Mouse (Mus musculus) G1E (cell line): ENCODE data around the gene Mrpl43. TPM values are rescaled to one million over a fixed set of nuclear protein-coding genes. Genes with fewer than 3 reads are reported as not detected.
A peak's percentile ranks its signal among the peaks of the same experiment; 100 is the strongest.

Source experiments
- ATAC-seq: 2 replicates; pipeline ENCODE4 v1.8.0; 2016; ENCODE audit warnings: mild to moderate bottlenecking; ENCODE audit not compliant: insufficient number of reproducible peaks, poor library complexity, low FRiP score, severe bottlenecking; ENCODE audit errors: extremely low read depth
- DNase-seq: peaks from one replicate; pipeline ENCODE4 v3.0.0; 2012; ENCODE audit warnings: low spot score
- H3K27me3 ChIP-seq: 2 replicates; pipeline ENCODE4 v1.6.1; 2012; ENCODE audit warnings: mild to moderate bottlenecking, low read length, inconsistent platforms; ENCODE audit not compliant: insufficient read depth
- H3K36me3 ChIP-seq: replicated peaks from 2 replicates; pipeline ENCODE3; 2012; ENCODE audit warnings: mild to moderate bottlenecking, inconsistent platforms
- H3K4me1 ChIP-seq: 2 replicates; pipeline ENCODE4 v1.6.1; 2012; ENCODE audit warnings: low read depth, low read length, inconsistent platforms, mixed read lengths; ENCODE audit not compliant: insufficient read depth
- H3K4me3 ChIP-seq: 2 replicates; pipeline ENCODE4 v1.5.1; 2012; ENCODE audit warnings: low read depth, mild to moderate bottlenecking, inconsistent platforms, low read length, moderate library complexity, mixed read lengths
- H3K9me3 ChIP-seq: replicated peaks from 2 replicates; pipeline ENCODE4 v1.6.1; 2012; ENCODE audit warnings: inconsistent platforms
- CTCF ChIP-seq: IDR thresholded peaks from 2 replicates; pipeline ENCODE4 v1.5.1; 2012; ENCODE audit warnings: low read depth, low read length, inconsistent platforms, mixed read lengths
- GATA1 ChIP-seq: IDR thresholded peaks from 2 replicates; pipeline ENCODE4 v1.6.1; 2012; ENCODE audit warnings: borderline replicate concordance, low read length, inconsistent platforms, mixed read lengths
- GATA2 ChIP-seq: IDR thresholded peaks from 2 replicates; pipeline ENCODE4 v1.6.1; 2012; ENCODE audit warnings: low read depth, low read length, inconsistent platforms, borderline replicate concordance
- POLR2AphosphoS5 ChIP-seq: IDR thresholded peaks from 2 replicates; pipeline ENCODE4 v1.6.1; 2012; ENCODE audit warnings: low read depth, low read length, inconsistent platforms; ENCODE audit not compliant: insufficient replicate concordance
- TAL1 ChIP-seq: conservative IDR thresholded peaks from 2 replicates; pipeline ENCODE4 v1.6.1; 2012; ENCODE audit warnings: low read depth, low read length, inconsistent platforms, mixed read lengths
- polyA plus RNA-seq: library from polyadenylated mRNA; stranded (reverse); fragments of >175 nt; gene quantifications from 2 replicates; pipeline ENCODE4 v1.2.3, GENCODE M21; 2012
- total RNA-seq, 2 experiments: library from RNA; stranded (forward) in 1 of 2; stranded (reverse) in 1 of 2; fragments of 200-1000 nt in 1 of 2; fragments of >200 nt in 1 of 2; fragmentation: Nextera tagmentation in 1 of 2; gene quantifications; 2 replicates each; pipeline ENCODE4 v1.2.3; 2014 to 2017

The Mrpl43 gene
- total and polyA plus RNA-seq, 3 experiments = 39.7 to 94.7 (median 41.8) TPM

DNA sequence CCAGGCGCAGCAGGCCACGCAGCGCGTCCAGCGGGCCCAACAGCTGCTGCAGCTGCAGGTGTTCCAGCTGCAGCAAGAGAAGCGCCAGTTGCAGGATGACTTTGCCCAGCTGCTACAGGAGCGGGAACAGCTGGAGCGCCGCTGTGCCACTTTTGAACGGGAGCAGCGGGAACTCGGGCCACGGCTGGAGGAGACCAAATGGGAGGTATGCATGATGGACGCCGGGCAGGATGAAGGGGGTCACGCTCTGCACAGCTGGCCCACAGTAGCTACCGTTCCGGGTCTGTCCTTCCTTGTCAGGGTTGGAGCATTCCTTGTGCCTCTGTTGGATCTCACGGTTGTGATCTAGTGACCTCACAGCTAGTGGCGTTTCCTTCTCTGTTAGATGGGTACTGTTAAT, 18.5 kb upstream of the Mrpl43 start:
- no peak for DNase-seq
- Histone ChIP-seq H3K4me1 (peaks cover 33% of the 10 kb centered on the region), H3K27me3 (peaks cover 2% of the 10 kb centered on the region; the same call in 1 of the 2 replicates), H3K4me3 (no peak overlapping the region), H3K9me3 (no peaks in the 10 kb centered on the region), H3K36me3 (peaks cover 83% of the 10 kb centered on the region)
- TF ChIP-seq TAL1 (no peak), CTCF (no peak), GATA2 (no peak), POLR2AphosphoS5 (no peak), GATA1 (no peak)
- no peak for ATAC-seq

DNA sequence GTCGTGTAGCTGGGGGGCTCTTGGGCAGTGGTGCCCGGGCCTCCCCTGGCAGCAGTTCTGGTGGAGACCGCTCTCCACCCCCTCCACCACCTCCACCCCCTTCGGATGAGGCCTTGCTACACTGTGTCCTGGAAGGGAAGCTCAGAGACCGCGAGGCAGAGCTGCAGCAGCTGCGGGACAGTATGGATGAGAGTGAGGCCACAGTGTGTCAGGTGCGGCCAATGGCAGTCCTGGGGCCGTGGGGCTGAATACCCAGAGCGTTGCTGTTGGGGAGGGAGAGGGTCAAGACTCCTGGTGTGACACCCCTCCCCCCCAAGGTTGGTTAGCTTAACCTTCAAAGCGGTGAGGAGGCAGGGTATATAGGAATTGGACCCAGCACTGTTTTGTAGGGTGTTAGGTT, 17.8 kb upstream of the Mrpl43 start:
- Histone ChIP-seq H3K9me3 (no peaks in the 10 kb centered on the region), H3K27me3 (no peaks in the 10 kb centered on the region), H3K4me1 (peaks cover 35% of the 10 kb centered on the region), H3K4me3 (peak overlapping the region; percentile 21; the same call in 1 of the 2 replicates), H3K36me3 (peaks cover 83% of the 10 kb centered on the region)
- no peak for TF ChIP-seq POLR2AphosphoS5
- TF ChIP-seq GATA2 = no peak
- no peak for TF ChIP-seq CTCF
- no peak for TF ChIP-seq GATA1
- TF ChIP-seq TAL1 = no peak
- ATAC-seq = no peak
- DNase-seq = no peak

- peaks cover 53% of the 10 kb centered on the region for H3K4me1 ChIP-seq
- H3K27me3 ChIP-seq = no peaks in the 10 kb centered on the region
- DNase-seq (no peak), ATAC-seq (no peak)
- TF ChIP-seq TAL1 = no peak
- no peak for TF ChIP-seq POLR2AphosphoS5
- TF ChIP-seq CTCF = no peak
- no peak for TF ChIP-seq GATA2
- TF ChIP-seq GATA1 = no peak
- H3K36me3 ChIP-seq = peaks cover 60% of the 10 kb centered on the region
- H3K4me3 ChIP-seq = peak overlapping the region; percentile 13; the same call in 1 of the 2 replicates
- H3K9me3 ChIP-seq = no peaks in the 10 kb centered on the region
Measured at GRCm38 (mm10) chr19:45021362-45021761, 15.1 kb upstream of the Mrpl43 start.

GRCm38 (mm10) chr19:45020348-45020747, 14.1 kb upstream of the Mrpl43 start:
- Histone ChIP-seq H3K4me1 (peaks cover 63% of the 10 kb centered on the region), H3K4me3 (no peak overlapping the region; the same call in 1 of the 2 replicates), H3K36me3 (peaks cover 50% of the 10 kb centered on the region), H3K27me3 (no peaks in the 10 kb centered on the region), H3K9me3 (no peaks in the 10 kb centered on the region)
- no peak for TF ChIP-seq POLR2AphosphoS5
- no peak for TF ChIP-seq GATA2
- TF ChIP-seq GATA1 = no peak
- no peak for TF ChIP-seq TAL1
- TF ChIP-seq CTCF = no peak
- DNase-seq (no peak), ATAC-seq (no peak)

DNA sequence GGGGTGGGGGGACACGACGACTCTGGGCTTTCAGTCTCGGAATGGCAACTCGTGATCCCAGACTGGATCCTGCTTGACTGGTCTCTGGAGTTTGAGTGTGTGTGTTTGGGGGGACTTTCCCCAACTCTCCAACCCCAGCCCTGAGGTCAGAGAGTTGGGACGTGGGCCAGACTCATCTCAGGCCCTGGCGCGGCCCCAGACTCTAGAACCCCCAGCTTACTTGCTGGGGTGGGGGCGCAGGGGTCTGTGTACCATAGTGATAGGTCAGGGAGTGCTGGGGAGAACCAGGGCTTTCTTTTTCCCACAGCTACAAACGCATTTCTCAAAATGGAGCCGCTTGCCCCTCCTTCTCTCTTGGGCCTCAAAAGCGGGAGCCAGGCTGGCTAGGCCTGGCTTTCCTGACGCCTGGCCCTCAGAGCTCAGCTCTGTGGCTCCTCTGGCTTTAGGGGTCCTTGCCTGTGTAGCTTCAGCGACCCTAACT, 12.1 kb upstream of the Mrpl43 start:
- H3K27me3 ChIP-seq = no peaks in the 10 kb centered on the region
- DNase-seq (no peak), ATAC-seq (no peak)
- H3K4me3 ChIP-seq = peak overlapping the region; percentile 76
- TF ChIP-seq GATA1 (no peak), POLR2AphosphoS5 (no peak), CTCF (no peak), GATA2 (no peak), TAL1 (no peak)
- peaks cover 33% of the 10 kb centered on the region for H3K36me3 ChIP-seq
- H3K9me3 ChIP-seq = no peaks in the 10 kb centered on the region
- H3K4me1 ChIP-seq = peaks cover 73% of the 10 kb centered on the region

DNA sequence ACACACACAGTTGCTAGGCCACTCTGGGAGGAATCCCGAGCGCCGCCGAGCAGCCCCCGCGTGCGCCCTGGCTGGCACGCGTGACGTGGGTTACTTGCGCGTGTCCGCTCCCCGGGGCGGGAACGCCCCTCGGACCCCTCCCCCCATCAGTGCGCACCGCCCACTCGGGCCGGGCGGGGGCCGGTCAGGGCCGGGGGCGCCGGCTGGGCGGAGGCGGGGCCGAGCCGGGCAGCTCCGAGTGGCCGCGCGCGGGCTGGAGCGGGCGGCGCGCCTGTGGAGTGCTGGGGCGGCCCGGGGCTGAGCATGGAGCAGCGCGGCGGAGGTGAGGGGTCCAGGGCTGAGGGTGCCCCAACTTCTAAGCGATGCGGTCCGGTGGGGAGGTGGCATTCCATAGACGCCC, 11.7 kb upstream of the Mrpl43 start:
- Histone ChIP-seq H3K4me3 (peak overlapping the region; percentile 76), H3K36me3 (peaks cover 34% of the 10 kb centered on the region), H3K4me1 (peaks cover 76% of the 10 kb centered on the region), H3K27me3 (no peaks in the 10 kb centered on the region), H3K9me3 (no peaks in the 10 kb centered on the region)
- DNase-seq = peak; percentile 66
- no peak; the same call in 1 of the 2 replicates for ATAC-seq
- no peak for TF ChIP-seq GATA2
- TF ChIP-seq GATA1 = no peak
- no peak for TF ChIP-seq CTCF
- TF ChIP-seq POLR2AphosphoS5 = no peak
- no peak for TF ChIP-seq TAL1

- Histone ChIP-seq H3K4me3 (peak overlapping the region; percentile 76), H3K27me3 (no peaks in the 10 kb centered on the region), H3K9me3 (no peaks in the 10 kb centered on the region), H3K4me1 (peaks cover 78% of the 10 kb centered on the region), H3K36me3 (peaks cover 34% of the 10 kb centered on the region)
- no peak for TF ChIP-seq TAL1
- TF ChIP-seq CTCF = no peak
- no peak for TF ChIP-seq GATA1
- TF ChIP-seq POLR2AphosphoS5 = no peak
- ATAC-seq (no peak), DNase-seq (peak; percentile 75)
Measured at GRCm38 (mm10) chr19:45017216-45017771, 11.1 kb upstream of the Mrpl43 start.
